Mouse (Mus musculus): ENCODE measurements around the gene Eid2b. TPM values are rescaled to one million over a fixed set of nuclear protein-coding genes. Genes with fewer than 3 reads are reported as not detected.

The Eid2b gene
- 7.7 TPM for polyA plus RNA-seq (2014; fragmentation: Illumina TruSeq; extraction: RNeasy Lipid Tissue Mini Kit (QIAGEN cat#74804); ENCODE audit: insufficient read depth, low read depth, low replicate concordance)

DNA sequence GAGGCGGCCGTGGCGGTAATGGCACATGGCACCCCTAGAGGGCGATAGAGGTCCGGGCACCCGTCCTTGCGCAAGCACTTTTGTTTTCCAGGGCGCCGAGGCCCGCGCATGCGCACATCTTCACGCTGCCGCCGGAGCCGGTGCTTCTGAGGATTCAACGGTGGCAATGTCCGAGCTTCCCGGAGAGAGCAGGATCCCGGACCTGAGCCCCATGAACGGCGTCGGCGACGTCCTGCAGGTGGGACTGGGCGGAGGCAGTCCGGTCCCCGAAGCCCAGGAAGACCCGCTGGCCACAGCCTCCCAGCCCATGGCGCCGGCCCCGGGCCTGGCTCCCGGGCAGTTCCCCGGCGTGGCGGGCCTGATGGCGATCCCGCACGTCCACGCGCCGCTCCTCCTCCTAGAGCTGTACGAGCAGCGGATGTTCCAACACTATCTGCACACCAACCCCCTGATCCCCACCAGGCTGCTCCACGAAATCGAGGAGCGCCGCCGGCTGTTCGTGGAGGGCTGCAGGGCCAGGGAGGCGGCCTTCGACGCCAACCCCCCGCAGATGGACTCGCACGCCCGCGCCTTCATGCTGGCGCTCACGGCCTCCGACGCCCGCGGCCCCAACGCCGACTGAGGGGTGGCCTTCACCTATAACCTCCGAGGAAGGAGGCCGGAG is at the start of gene Eid2b:
Eid2b (plus strand) TSS at position 125 of the 664 bp plus-strand sequence.

DNA sequence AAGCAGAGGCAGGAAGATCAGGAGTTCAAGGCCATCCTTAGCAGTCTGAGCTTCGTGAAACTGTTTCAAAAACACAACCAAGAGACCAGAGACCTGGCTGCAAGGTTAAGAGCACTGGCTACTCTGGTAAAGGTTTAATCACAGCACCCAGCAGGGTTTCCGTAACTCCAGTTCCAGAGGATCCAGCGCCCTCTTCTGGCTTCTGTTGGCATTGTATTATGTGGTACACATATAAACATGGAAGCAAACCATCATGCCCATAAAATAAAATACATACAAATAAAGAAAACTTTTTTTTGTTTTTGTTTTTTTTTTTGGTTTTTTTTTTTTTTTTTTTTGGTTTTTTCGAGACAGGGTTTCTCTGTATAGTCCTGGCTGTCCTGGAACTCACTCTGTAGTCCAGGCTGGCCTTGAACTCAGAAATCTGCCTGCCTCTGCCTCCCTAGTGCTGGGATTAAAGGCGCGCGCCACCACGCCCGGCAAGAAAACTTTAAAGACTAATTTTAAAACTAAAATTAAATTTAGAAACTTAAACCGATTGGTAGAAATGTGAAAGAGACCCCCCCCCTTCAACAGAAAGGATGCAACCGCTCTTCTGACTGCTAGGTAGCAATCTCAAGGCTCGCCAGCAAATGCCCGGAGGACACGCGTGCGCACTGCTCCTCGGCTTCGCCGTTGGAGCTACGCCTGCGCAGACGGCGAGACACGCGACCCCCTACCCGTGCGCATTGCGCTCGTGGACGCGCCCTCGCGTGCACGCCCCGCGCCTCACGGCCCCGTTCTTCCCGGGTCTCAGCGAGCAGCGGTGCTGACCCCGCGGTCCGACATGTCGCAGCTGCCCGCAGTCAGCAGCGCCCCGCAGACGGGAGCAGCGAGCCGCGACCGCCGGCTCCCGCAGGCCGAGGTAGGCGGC is 10.2 kb upstream of the Eid2b start, which contains the start of gene Eid2:
Eid2 (plus strand) TSS at position 753 of the 913 bp plus-strand sequence.

DNA sequence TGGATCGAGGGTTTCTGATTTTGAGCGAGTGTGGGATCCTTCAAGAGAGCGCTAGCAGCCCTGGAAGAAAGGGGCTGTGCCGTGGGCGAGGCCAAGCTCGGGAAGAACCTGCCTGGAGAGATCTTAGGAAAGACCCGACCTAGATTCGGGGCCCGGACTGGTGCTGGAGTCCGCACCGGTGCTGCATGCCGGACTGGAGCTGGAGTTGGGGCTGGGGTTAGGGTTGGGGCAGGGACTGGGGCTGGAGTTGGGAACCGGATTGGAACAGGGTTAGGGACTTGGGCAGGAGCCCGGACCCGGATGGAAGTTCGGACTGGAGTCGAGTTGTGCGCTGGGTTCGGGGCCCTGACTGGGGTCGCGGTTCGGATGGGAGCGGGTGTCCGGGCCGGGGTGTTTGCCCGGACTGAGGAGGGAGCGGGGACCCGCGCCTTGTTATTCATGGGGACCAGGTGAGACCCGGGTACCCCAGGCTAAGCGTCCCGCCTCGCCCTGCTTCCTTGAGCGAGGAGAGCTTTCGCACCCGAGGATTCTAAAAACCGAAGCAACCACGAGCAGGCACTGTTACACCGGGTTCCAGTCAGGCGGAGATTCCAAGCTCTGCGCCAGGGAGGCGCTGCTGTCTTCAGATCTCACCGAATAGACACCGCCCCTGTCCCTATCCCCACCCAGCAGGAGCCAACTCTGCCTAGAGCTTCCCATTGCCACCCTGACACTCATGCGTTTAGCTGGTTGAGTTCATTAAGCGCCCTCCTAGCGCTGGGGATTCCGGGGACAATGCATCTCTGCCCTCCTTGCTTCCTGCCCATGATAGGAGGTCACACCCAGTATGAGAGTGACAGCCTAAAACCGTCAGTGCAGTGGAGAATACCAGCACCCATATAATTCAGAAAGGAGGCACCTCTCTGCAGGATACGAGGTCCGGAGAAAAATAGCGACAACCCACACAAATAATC is 13.4 kb downstream of the Eid2b start, which contains the start of gene Selenov:
Selenov (minus strand) TSS at position 549 of the 953 bp plus-strand sequence.

DNA sequence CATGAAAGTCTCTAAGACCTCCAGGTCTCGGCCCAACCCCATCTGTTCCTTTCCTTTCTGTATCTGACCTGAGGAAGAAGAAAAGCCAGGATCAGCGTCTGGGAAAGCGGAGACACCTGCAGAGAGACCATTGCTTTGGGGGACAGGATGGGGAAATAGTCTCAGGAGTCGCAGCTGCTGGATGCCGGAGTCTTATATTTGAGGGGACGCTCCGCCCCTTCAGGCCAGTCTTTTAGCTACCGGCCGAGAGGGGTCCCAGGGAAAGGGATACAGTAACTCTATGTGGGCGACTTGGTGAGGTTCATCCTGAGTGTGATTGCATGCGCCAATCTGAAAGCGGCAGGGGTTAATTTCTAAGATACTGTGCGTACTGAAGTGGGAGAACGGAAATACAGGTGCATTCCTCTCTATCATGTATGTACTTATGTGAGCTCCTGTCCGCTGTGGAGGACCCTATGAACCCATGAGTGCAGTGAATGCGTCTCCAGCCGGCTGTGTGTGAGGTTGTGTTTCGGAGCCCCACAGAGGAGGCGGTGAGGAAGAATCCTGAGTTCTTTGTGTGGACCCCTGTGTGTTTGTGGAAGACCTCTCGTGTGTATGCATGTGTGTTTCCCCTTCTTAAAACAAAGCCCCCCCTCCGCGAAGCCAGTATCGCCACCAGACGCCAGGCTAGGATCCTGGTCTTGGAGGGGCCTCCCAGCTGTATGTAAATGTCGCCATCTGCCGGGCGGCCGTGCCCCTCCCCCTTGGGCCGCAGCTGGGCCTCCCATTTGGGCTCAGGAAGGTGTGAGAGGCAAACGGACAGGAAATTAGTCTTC is 24.3 kb downstream of the Eid2b start, which contains the start of gene Dll3:
Dll3 (minus strand) TSS at position 623 of the 818 bp plus-strand sequence.

DNA sequence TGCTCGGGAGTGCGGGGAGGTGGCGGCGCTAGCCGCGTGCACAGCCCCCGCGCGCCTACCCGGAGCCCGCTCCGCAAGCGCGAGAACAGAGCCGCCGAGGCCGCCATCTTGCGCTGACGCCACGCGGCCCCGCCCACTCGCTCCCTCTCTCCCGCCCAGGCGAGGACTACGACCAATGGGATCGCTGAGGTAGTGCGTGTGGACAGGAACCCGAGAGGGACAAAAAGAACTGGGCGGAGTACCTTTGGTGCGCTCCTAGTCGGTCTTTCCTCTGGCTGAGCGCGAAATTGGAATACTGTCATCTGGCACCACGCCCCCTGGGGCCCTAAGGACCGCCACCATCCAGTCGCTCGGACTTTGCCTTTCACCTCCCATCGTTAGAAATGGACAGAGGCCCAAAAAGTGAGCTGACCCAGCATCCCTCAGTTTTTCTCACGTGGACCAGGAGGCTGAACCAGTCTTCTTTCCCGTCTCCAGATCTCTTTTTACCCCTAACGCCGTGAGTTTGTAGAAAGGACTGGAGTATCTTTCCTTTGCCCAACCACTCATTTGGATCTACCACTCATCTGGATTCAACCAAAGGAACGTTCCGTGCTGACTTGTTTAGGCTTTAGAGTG is 34.5 kb downstream of the Eid2b start, which contains the start of gene Timm50:
Timm50 (minus strand) TSS at position 147 of the 618 bp plus-strand sequence.

Other genes with a start within 250 kb of the Eid2b start
- gene Psmc4, start 227.6 kb upstream of the Eid2b start, polyA plus RNA-seq (2014; fragmentation: Illumina TruSeq; extraction: RNeasy Lipid Tissue Mini Kit (QIAGEN cat#74804); ENCODE audit: insufficient read depth, low read depth, low replicate concordance) = 88.0 TPM
- gene Fcgbp, start 206.5 kb upstream of the Eid2b start, polyA plus RNA-seq (2014; fragmentation: Illumina TruSeq; extraction: RNeasy Lipid Tissue Mini Kit (QIAGEN cat#74804); ENCODE audit: insufficient read depth, low read depth, low replicate concordance) = 4.1 TPM
- 0.51 TPM for gene 9530053A07Rik, start 148.3 kb upstream of the Eid2b start, polyA plus RNA-seq (2014; fragmentation: Illumina TruSeq; extraction: RNeasy Lipid Tissue Mini Kit (QIAGEN cat#74804); ENCODE audit: insufficient read depth, low read depth, low replicate concordance)
- 63.8 TPM for gene Fbl, start 108.0 kb upstream of the Eid2b start, polyA plus RNA-seq (2014; fragmentation: Illumina TruSeq; extraction: RNeasy Lipid Tissue Mini Kit (QIAGEN cat#74804); ENCODE audit: insufficient read depth, low read depth, low replicate concordance)
- 9.0 TPM for gene Dyrk1b, start 98.3 kb upstream of the Eid2b start, polyA plus RNA-seq (2014; fragmentation: Illumina TruSeq; extraction: RNeasy Lipid Tissue Mini Kit (QIAGEN cat#74804); ENCODE audit: insufficient read depth, low read depth, low replicate concordance)
- 7.7 TPM for gene Eid2, start 9.9 kb upstream of the Eid2b start, polyA plus RNA-seq (2014; fragmentation: Illumina TruSeq; extraction: RNeasy Lipid Tissue Mini Kit (QIAGEN cat#74804); ENCODE audit: insufficient read depth, low read depth, low replicate concordance)
- gene Selenov, start 13.4 kb downstream of the Eid2b start, polyA plus RNA-seq (2014; fragmentation: Illumina TruSeq; extraction: RNeasy Lipid Tissue Mini Kit (QIAGEN cat#74804); ENCODE audit: insufficient read depth, low read depth, low replicate concordance) = not detected
- not detected for gene Dll3, start 24.5 kb downstream of the Eid2b start, polyA plus RNA-seq (2014; fragmentation: Illumina TruSeq; extraction: RNeasy Lipid Tissue Mini Kit (QIAGEN cat#74804); ENCODE audit: insufficient read depth, low read depth, low replicate concordance)
- gene Timm50, start 34.3 kb downstream of the Eid2b start, polyA plus RNA-seq (2014; fragmentation: Illumina TruSeq; extraction: RNeasy Lipid Tissue Mini Kit (QIAGEN cat#74804); ENCODE audit: insufficient read depth, low read depth, low replicate concordance) = 32.3 TPM
- gene Supt5, start 61.0 kb downstream of the Eid2b start, polyA plus RNA-seq (2014; fragmentation: Illumina TruSeq; extraction: RNeasy Lipid Tissue Mini Kit (QIAGEN cat#74804); ENCODE audit: insufficient read depth, low read depth, low replicate concordance) = 34.2 TPM
- gene Rps16, start 72.9 kb downstream of the Eid2b start, polyA plus RNA-seq (2014; fragmentation: Illumina TruSeq; extraction: RNeasy Lipid Tissue Mini Kit (QIAGEN cat#74804); ENCODE audit: insufficient read depth, low read depth, low replicate concordance) = 1,955 TPM
- 9.7 TPM for gene Plekhg2, start 94.9 kb downstream of the Eid2b start, polyA plus RNA-seq (2014; fragmentation: Illumina TruSeq; extraction: RNeasy Lipid Tissue Mini Kit (QIAGEN cat#74804); ENCODE audit: insufficient read depth, low read depth, low replicate concordance)
- gene Zfp36, start 102.5 kb downstream of the Eid2b start, polyA plus RNA-seq (2014; fragmentation: Illumina TruSeq; extraction: RNeasy Lipid Tissue Mini Kit (QIAGEN cat#74804); ENCODE audit: insufficient read depth, low read depth, low replicate concordance) = 49.5 TPM
- 23.3 TPM for gene Med29, start 115.0 kb downstream of the Eid2b start, polyA plus RNA-seq (2014; fragmentation: Illumina TruSeq; extraction: RNeasy Lipid Tissue Mini Kit (QIAGEN cat#74804); ENCODE audit: insufficient read depth, low read depth, low replicate concordance)
- gene Paf1, start 115.2 kb downstream of the Eid2b start, polyA plus RNA-seq (2014; fragmentation: Illumina TruSeq; extraction: RNeasy Lipid Tissue Mini Kit (QIAGEN cat#74804); ENCODE audit: insufficient read depth, low read depth, low replicate concordance) = 56.4 TPM
- 140 TPM for gene Gmfg, start 159.7 kb downstream of the Eid2b start, polyA plus RNA-seq (2014; fragmentation: Illumina TruSeq; extraction: RNeasy Lipid Tissue Mini Kit (QIAGEN cat#74804); ENCODE audit: insufficient read depth, low read depth, low replicate concordance)
- 0.81 TPM for gene Lrfn1, start 174.2 kb downstream of the Eid2b start, polyA plus RNA-seq (2014; fragmentation: Illumina TruSeq; extraction: RNeasy Lipid Tissue Mini Kit (QIAGEN cat#74804); ENCODE audit: insufficient read depth, low read depth, low replicate concordance)
- not detected for gene Ifnl2, start 232.7 kb downstream of the Eid2b start, polyA plus RNA-seq (2014; fragmentation: Illumina TruSeq; extraction: RNeasy Lipid Tissue Mini Kit (QIAGEN cat#74804); ENCODE audit: insufficient read depth, low read depth, low replicate concordance)
- gene Ifnl3, start 245.1 kb downstream of the Eid2b start, polyA plus RNA-seq (2014; fragmentation: Illumina TruSeq; extraction: RNeasy Lipid Tissue Mini Kit (QIAGEN cat#74804); ENCODE audit: insufficient read depth, low read depth, low replicate concordance) = not detected